Mouse (Mus musculus) cerebellum, adult 2 months (tissue): Measurements from ENCODE around the gene Hist3h2a. TPM values are rescaled to one million over a fixed set of nuclear protein-coding genes. Genes with fewer than 3 reads are reported as not detected.

Source experiments
- DNase-seq, 2 experiments: peaks; one replicate each; pipeline ENCODE4 v3.0.0; 2021
- H3K27ac ChIP-seq: fragments of 200-500 bp; 2 replicates; pipeline ENCODE4 v1.5.1; 2012; ENCODE audit warnings: low read length, control low read depth, inconsistent platforms; ENCODE audit not compliant: insufficient read depth
- H3K27me3 ChIP-seq: fragments of 200-500 bp; 2 replicates; pipeline ENCODE4 v1.6.1; 2012; ENCODE audit warnings: inconsistent platforms, mild to moderate bottlenecking, low read length, moderate library complexity; ENCODE audit not compliant: control insufficient read depth, insufficient read depth
- H3K4me1 ChIP-seq: fragments of 200-500 bp; 2 replicates; pipeline ENCODE4 v1.6.1; 2011; ENCODE audit warnings: low read length; ENCODE audit not compliant: control insufficient read depth, insufficient read depth
- H3K4me3 ChIP-seq: fragments of 200-500 bp; replicated peaks from 2 replicates; pipeline ENCODE3; 2011; ENCODE audit warnings: mild to moderate bottlenecking, low read depth, low read length, control low read depth; ENCODE audit not compliant: insufficient read depth
- CTCF ChIP-seq: fragments of 200-500 bp; IDR thresholded peaks from 2 replicates; pipeline ENCODE4 v1.5.1; 2011; ENCODE audit warnings: low read depth, mild to moderate bottlenecking, control low read depth, low read length, moderate library complexity, borderline replicate concordance; ENCODE audit not compliant: insufficient read depth
- POLR2A ChIP-seq: fragments of 200-500 bp; IDR thresholded peaks from 2 replicates; pipeline ENCODE4 v1.6.1; 2011; ENCODE audit warnings: low read length, control low read depth, borderline replicate concordance; ENCODE audit not compliant: insufficient read depth
- WGBS: fragments of 180-500 bp; shearing (Covaris S2); methylation state at CpG from one replicate; pipeline ENCODE4 v1.1.7; 2018; 5-methylcytosine and 5-hydroxymethylcytosine counted together
- polyA plus RNA-seq: library from polyadenylated mRNA; depleted of rRNA; stranded (reverse); fragments of >200 nt; gene quantifications from 2 replicates; pipeline ENCODE4 v1.2.3, GENCODE M21; 2012

Gene Hist3h2a
- polyA plus RNA-seq, 1 experiment = 41.3 TPM

DNA sequence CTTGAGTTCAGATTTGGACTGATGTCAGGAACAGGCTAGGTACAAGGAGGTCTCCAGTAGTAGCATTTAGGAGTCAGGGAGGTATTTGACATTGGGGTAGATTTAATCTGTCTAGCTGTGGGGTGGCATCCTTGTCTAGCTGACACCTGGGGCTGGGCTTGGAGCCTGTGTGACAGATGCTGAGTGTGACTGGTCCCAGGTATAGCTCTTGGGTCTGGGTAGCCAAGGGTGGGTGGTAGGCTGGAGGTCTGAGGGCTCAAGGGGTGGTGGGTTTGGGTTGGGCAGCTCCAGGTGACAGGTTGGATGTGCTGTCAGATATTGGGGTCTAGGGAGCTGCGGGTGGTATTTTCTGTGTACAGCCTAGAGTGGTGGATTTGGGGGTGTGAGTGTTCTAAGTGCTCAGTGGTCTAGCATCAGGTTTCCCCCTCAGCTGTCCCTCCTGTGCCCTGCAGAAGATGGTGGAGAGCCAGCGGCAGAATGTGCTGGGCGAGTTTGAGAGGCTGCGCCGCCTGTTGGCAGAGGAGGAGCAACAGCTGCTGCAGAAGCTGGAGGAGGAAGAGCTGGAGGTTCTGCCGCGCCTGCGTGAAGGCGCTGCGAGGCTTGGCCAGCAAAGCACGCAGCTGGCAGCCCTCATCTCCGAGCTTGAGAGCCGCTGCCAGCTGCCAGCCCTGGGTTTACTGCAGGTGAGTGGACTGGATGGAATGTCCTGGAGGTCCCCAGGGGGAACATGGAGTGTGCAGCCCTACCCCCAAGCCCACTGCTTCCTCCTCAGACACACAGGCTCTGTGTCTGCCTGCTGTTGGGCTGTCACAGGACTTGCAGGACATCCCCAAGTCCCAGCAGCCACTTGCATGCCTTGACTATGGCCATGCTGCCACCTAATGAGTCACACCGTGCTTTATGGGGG is 27.3 kb downstream of the Hist3h2a start:
- no peak for TF ChIP-seq POLR2A
- TF ChIP-seq CTCF = no peak
- Histone ChIP-seq H3K27ac (no peak overlapping the region), H3K27me3 (no peaks in the 10 kb centered on the region), H3K4me1 (peaks cover 20% of the 10 kb centered on the region), H3K4me3 (no peak overlapping the region)
- 27% methylated on average over 14 of the region's 14 CpGs for WGBS
- DNase-seq = peak in 1 of 2 experiments; percentile 37

- TF ChIP-seq POLR2A (no peak), CTCF (no peak)
- Histone ChIP-seq H3K4me1 (peaks cover 20% of the 10 kb centered on the region), H3K27ac (no peak overlapping the region), H3K27me3 (no peaks in the 10 kb centered on the region), H3K4me3 (no peak overlapping the region)
- WGBS = 72% methylated on average over 18 of the region's 18 CpGs
- no peak for DNase-seq
Measured at GRCm38 (mm10) chr11:58982471-58983097, 28.1 kb downstream of the Hist3h2a start.

GRCm38 (mm10) chr11:58983691-58984341 is 29.3 kb downstream of the Hist3h2a start:
- WGBS = 68% methylated on average over 6 of the region's 6 CpGs
- Histone ChIP-seq H3K27me3 (no peaks in the 10 kb centered on the region), H3K4me3 (no peak overlapping the region), H3K4me1 (peaks cover 20% of the 10 kb centered on the region), H3K27ac (no peak overlapping the region)
- TF ChIP-seq CTCF (no peak), POLR2A (no peak)
- no peak for DNase-seq

- Histone ChIP-seq H3K27ac (no peak overlapping the region), H3K4me3 (no peak overlapping the region), H3K4me1 (peaks cover 20% of the 10 kb centered on the region), H3K27me3 (no peaks in the 10 kb centered on the region)
- 93% methylated on average over 7 of the region's 7 CpGs for WGBS
- no peak for TF ChIP-seq CTCF
- no peak for TF ChIP-seq POLR2A
- DNase-seq = no peak
Measured at GRCm38 (mm10) chr11:58984657-58985056, 30.2 kb downstream of the Hist3h2a start.

- no peak for DNase-seq
- Histone ChIP-seq H3K4me3 (no peak overlapping the region), H3K27ac (no peak overlapping the region), H3K27me3 (no peaks in the 10 kb centered on the region), H3K4me1 (peaks cover 18% of the 10 kb centered on the region)
- TF ChIP-seq CTCF (no peak), POLR2A (no peak)
- WGBS = 87% methylated on average over 3 of the region's 3 CpGs
Measured at GRCm38 (mm10) chr11:58985299-58985917, 30.9 kb downstream of the Hist3h2a start.

DNA sequence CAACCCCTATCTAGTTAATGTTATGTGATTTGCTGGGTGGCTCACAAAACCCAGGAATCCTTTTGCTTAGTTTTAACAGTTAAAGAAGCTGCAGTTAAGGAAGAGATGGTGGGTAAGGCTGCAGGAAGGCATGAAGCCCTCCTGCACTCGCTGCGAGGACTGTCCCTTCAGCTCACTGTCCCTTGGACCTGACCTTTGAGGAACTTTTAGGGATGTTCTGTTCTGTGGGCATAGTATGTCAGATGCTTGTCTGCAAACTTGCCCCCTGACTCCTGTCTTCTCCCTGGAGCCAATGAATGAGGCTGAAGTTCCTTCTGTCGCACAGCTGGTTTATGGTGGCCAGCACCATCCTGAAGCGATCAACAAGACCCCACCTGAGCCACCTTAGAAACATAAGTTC is 34.7 kb downstream of the Hist3h2a start:
- H3K4me3 ChIP-seq = no peak overlapping the region
- H3K27me3 ChIP-seq = no peaks in the 10 kb centered on the region
- no peak for DNase-seq
- no peak for TF ChIP-seq POLR2A
- no peak for TF ChIP-seq CTCF
- no peak overlapping the region for H3K27ac ChIP-seq
- no peaks in the 10 kb centered on the region; the same call in none of the 2 replicates for H3K4me1 ChIP-seq
- WGBS = 95% methylated on average over 4 of the region's 4 CpGs

DNA sequence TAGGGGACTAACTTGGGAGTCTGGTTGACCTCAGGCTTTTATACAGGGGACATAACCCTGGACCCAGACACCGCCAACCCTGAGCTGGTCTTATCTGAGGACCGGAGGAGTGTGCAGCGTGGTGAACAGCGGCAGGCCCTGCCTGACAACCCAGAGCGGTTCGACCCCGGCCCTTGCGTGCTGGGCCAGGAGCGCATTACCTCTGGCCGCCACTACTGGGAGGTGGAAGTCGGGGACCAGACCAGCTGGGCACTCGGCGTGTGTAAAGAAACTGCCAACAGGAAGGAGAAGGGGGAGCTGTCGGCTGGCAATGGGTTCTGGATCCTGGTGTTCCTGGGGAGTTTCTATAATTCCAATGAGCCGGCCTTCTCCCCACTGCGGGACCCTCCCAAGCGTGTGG is 35.7 kb downstream of the Hist3h2a start:
- Histone ChIP-seq H3K27ac (no peak overlapping the region), H3K4me3 (no peak overlapping the region), H3K27me3 (no peaks in the 10 kb centered on the region), H3K4me1 (no peaks in the 10 kb centered on the region; the same call in none of the 2 replicates)
- WGBS = 73% methylated on average over 17 of the region's 17 CpGs
- no peak for DNase-seq
- TF ChIP-seq CTCF (no peak), POLR2A (no peak)
